Mouse (Mus musculus) heart, postnatal 14 days (tissue): ENCODE measurements around the gene T2. TPM values are rescaled to one million over a fixed set of nuclear protein-coding genes. Genes with fewer than 3 reads are reported as not detected.
"Not testable (repeated sequence)": the region's sequence is repeated elsewhere in the genome, so short reads cannot be mapped to it uniquely, and the experiment has no call there.

Source experiments
- DNase-seq, 2 experiments: peaks; one replicate each; pipeline ENCODE4 v3.0.0; 2021 to 2022
- intact Hi-C: fragments of 180-260 bp; cut with DNase I; formaldehyde crosslinking; loops from one replicate; pipeline ENCODE4 v1.15.1; 2025
- total RNA-seq, 2 experiments: library from RNA; stranded (reverse); gene quantifications; 2 replicates each; pipeline ENCODE4 v1.2.3; 2021

T2 gene
- total RNA-seq, 2 experiments from 2014 or later: 0.26 to 0.27 TPM

- intact Hi-C loops: no loop called here
- no peak for DNase-seq
Measured at GRCm38 (mm10) chr17:8361281-8362103, 5.7 kb downstream of the T2 start.

- no peak for DNase-seq
- intact Hi-C loops: loop anchor here (5.0 kb wide), 1 partner anchor 90 kb away; no protein-coding TSS in a partner anchor
Measured at GRCm38 (mm10) chr17:8367514-8368480, 12.0 kb downstream of the T2 start.

- intact Hi-C loops: loop anchor here (5.0 kb wide), 1 partner anchor 91 kb away; no protein-coding TSS in a partner anchor
- DNase-seq: no peak
Measured at GRCm38 (mm10) chr17:8368570-8368969, 12.8 kb downstream of the T2 start.

GRCm38 (mm10) chr17:8369171-8369570 is 13.4 kb downstream of the T2 start:
- no peak for DNase-seq
- intact Hi-C loops: loop anchor here (5.0 kb wide), 1 partner anchor 92 kb away; no protein-coding TSS in a partner anchor

GRCm38 (mm10) chr17:8370634-8371229 is 14.9 kb downstream of the T2 start:
- no peak for DNase-seq
- intact Hi-C loops: loop anchor here (5.0 kb wide), 1 partner anchor 58 kb away; the partner anchor contains the start of gene Sft2d1

GRCm38 (mm10) chr17:8371834-8372233 is 16.0 kb downstream of the T2 start:
- intact Hi-C loops: loop anchor here (1.0 to 5.0 kb wide), 2 partner anchors 60 to 108 kb away; partner anchors contain the start of gene Sft2d1
- peak; percentile 63 to 64 for DNase-seq

- intact Hi-C loops: loop anchor here (1.0 to 5.0 kb wide), 2 partner anchors 60 to 108 kb away; partner anchors contain the start of gene Sft2d1
- DNase-seq: peak; percentile 75 to 83
Measured at GRCm38 (mm10) chr17:8372286-8373046, 16.7 kb downstream of the T2 start.

- intact Hi-C loops: no loop called here
- no peak for DNase-seq
Measured at GRCm38 (mm10) chr17:8377298-8377697, 21.5 kb downstream of the T2 start.

- intact Hi-C loops: loop anchor here (5.0 kb wide), 1 partner anchor 77 kb away; no protein-coding TSS in a partner anchor
Measured at GRCm38 (mm10) chr17:8385441-8385840, 29.6 kb downstream of the T2 start.

GRCm38 (mm10) chr17:8388463-8388862 is 32.7 kb downstream of the T2 start:
- intact Hi-C loops: loop anchor here (5.0 kb wide), 1 partner anchor 74 kb away; no protein-coding TSS in a partner anchor
- peak in 1 of 2 experiments; percentile 28 for DNase-seq

More at GRCm38 (mm10) chr17:8385441-8385840, 29.6 kb downstream of the T2 start:
- DNase-seq: no peak

GRCm38 (mm10) chr17:8388990-8389789 is 33.4 kb downstream of the T2 start:
- intact Hi-C loops: loop anchor here (5.0 kb wide), 1 partner anchor 73 kb away; no protein-coding TSS in a partner anchor
- DNase-seq: no peak

- intact Hi-C loops: loop anchor here (5.0 kb wide), 1 partner anchor 73 kb away; no protein-coding TSS in a partner anchor
- DNase-seq: no peak
Measured at GRCm38 (mm10) chr17:8389790-8390095, 34.0 kb downstream of the T2 start.

GRCm38 (mm10) chr17:8390487-8390886 is 34.7 kb downstream of the T2 start:
- intact Hi-C loops: no loop called here
- no peak for DNase-seq

GRCm38 (mm10) chr17:8396371-8396770 is 40.6 kb downstream of the T2 start:
- intact Hi-C loops: no loop called here
- no peak for DNase-seq

GRCm38 (mm10) chr17:8397946-8398345 is 42.2 kb downstream of the T2 start:
- no peak for DNase-seq
- intact Hi-C loops: no loop called here

GRCm38 (mm10) chr17:8403932-8404331 is 48.1 kb downstream of the T2 start:
- DNase-seq, intact Hi-C loops: not testable (repeated sequence)

GRCm38 (mm10) chr17:8406285-8406684 is 50.5 kb downstream of the T2 start:
- intact Hi-C loops: no loop called here
- DNase-seq: no peak

GRCm38 (mm10) chr17:8408002-8408401 is 52.2 kb downstream of the T2 start:
- intact Hi-C loops, DNase-seq: not testable (repeated sequence)
